Mouse (Mus musculus) intestine, postnatal 0 days (tissue): Measurements from ENCODE around the gene Srrm1. TPM values are rescaled to one million over a fixed set of nuclear protein-coding genes. Genes with fewer than 3 reads are reported as not detected.

Experiments
- ATAC-seq: fragments of 200-750 bp; cut with Nextera tagmentation; 2 replicates; pipeline ENCODE4 v1.8.0; 2017; ENCODE audit warnings: mild to moderate bottlenecking, moderate TSS enrichment, moderate library complexity
- H3K27ac ChIP-seq: fragments of 300-500 bp; sonication (generic); 2 replicates; pipeline ENCODE4 v1.5.1; 2014; ENCODE audit warnings: mild to moderate bottlenecking, low read depth, low read length, moderate library complexity
- H3K27me3 ChIP-seq: fragments of 300-500 bp; sonication (generic); replicated peaks from 2 replicates; pipeline ENCODE4 v1.6.1; 2014; ENCODE audit warnings: low read length, mixed read lengths; ENCODE audit not compliant: control insufficient read depth, insufficient read depth
- H3K36me3 ChIP-seq: fragments of 300-500 bp; sonication (generic); 2 replicates; pipeline ENCODE4 v1.6.1; 2014; ENCODE audit warnings: mild to moderate bottlenecking, moderate library complexity; ENCODE audit not compliant: control insufficient read depth, insufficient read depth
- H3K4me1 ChIP-seq: fragments of 300-500 bp; sonication (generic); replicated peaks from 2 replicates; pipeline ENCODE4 v1.6.1; 2014; ENCODE audit warnings: antibody characterized with exemption, low read length, mixed read lengths; ENCODE audit not compliant: control insufficient read depth, insufficient read depth
- H3K4me2 ChIP-seq: fragments of 300-500 bp; sonication (generic); replicated peaks from 2 replicates; pipeline ENCODE4 v1.6.1; 2014; ENCODE audit warnings: low read depth, mild to moderate bottlenecking, moderate library complexity
- H3K4me3 ChIP-seq: fragments of 300-500 bp; sonication (generic); 2 replicates; pipeline ENCODE4 v1.5.1; 2014; ENCODE audit warnings: low read depth, low read length
- H3K9ac ChIP-seq: fragments of 300-500 bp; sonication (generic); 2 replicates; pipeline ENCODE4 v1.6.1; 2014; ENCODE audit warnings: mild to moderate bottlenecking, low read depth, low read length
- H3K9me3 ChIP-seq: fragments of 300-500 bp; sonication (generic); 2 replicates; pipeline ENCODE4 v1.6.1; 2016; ENCODE audit warnings: mixed run types; ENCODE audit not compliant: control insufficient read depth
- CTCF ChIP-seq: sonication (generic); IDR thresholded peaks from 2 replicates; pipeline ENCODE4 v1.5.1; 2016; ENCODE audit warnings: low read depth, mild to moderate bottlenecking, control low read depth, antibody characterized with exemption, moderate library complexity
- WGBS: fragments of 180-500 bp; shearing (Covaris S2); extraction: QIAGEN DNeasy Blood & Tissue Kit; methylation state at CpG from one replicate; pipeline ENCODE4 v1.1.7; 2014; 5-methylcytosine and 5-hydroxymethylcytosine counted together
- polyA plus RNA-seq: library from polyadenylated mRNA; unstranded; fragments of >200 nt; fragmentation: Nextera tagmentation; extraction: Ambion mirVana; gene quantifications from 2 replicates; pipeline ENCODE4 v1.2.1, GENCODE M21; 2015

Gene Srrm1
- polyA plus RNA-seq, 1 experiment from 2014 or later: 113 TPM

DNA sequence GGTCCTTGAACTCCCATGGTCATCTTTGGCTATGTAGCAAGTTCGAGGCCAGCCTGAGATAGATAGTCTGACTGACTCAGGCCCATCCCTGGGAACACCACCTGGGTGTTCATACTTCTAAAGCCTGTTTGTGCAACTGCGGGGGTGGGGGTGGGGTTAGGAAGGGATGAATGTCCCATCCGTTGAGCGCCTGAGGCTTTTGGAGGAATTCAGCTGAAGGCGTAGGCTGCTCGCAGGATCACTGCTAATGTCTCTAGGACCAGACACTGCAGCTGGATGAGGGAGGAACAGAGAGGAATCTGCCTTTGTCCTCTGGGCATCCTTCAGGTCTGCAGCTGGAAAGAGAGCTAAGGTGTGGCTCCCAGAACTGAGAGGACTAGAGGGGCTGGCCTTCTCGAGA, 41.5 kb upstream of the Srrm1 start:
- H3K9ac ChIP-seq: no peak overlapping the region
- no peaks in the 10 kb centered on the region; the same call in 1 of the 2 replicates for H3K4me1 ChIP-seq
- H3K9me3 ChIP-seq: 0 out of 2 replicates have a peak, but pooled peaks cover 2% of the 10 kb centered on the region
- H3K27ac ChIP-seq: no peak overlapping the region
- 80% methylated on average over 7 of the region's 7 CpGs for WGBS
- 0 out of 2 replicates have a peak, but pooled peaks cover 9% of the 10 kb centered on the region for H3K27me3 ChIP-seq
- H3K36me3 ChIP-seq: no peaks in the 10 kb centered on the region
- no peak for ATAC-seq
- no peak overlapping the region for H3K4me3 ChIP-seq
- no peak for TF ChIP-seq CTCF
- H3K4me2 ChIP-seq: no peak overlapping the region

- H3K4me1 ChIP-seq: no peaks in the 10 kb centered on the region; the same call in 1 of the 2 replicates
- H3K9ac ChIP-seq: no peak overlapping the region
- H3K36me3 ChIP-seq: no peaks in the 10 kb centered on the region
- no peak for TF ChIP-seq CTCF
- H3K4me3 ChIP-seq: no peak overlapping the region
- 0 out of 2 replicates have a peak, but pooled peaks cover 2% of the 10 kb centered on the region for H3K9me3 ChIP-seq
- 75% methylated on average over 6 of the region's 6 CpGs for WGBS
- no peak overlapping the region for H3K27ac ChIP-seq
- 0 out of 2 replicates have a peak, but pooled peaks cover 9% of the 10 kb centered on the region for H3K27me3 ChIP-seq
- no peak overlapping the region for H3K4me2 ChIP-seq
- ATAC-seq: no peak
Measured at GRCm38 (mm10) chr4:135393381-135393780, 40.3 kb upstream of the Srrm1 start.

GRCm38 (mm10) chr4:135392801-135393200, 39.7 kb upstream of the Srrm1 start:
- Histone ChIP-seq H3K9ac (no peak overlapping the region), H3K9me3 (0 out of 2 replicates have a peak, but pooled peaks cover 2% of the 10 kb centered on the region), H3K36me3 (no peaks in the 10 kb centered on the region), H3K27me3 (0 out of 2 replicates have a peak, but pooled peaks cover 6% of the 10 kb centered on the region), H3K4me3 (no peak overlapping the region), H3K4me2 (no peak overlapping the region), H3K4me1 (no peaks in the 10 kb centered on the region), H3K27ac (no peak overlapping the region)
- WGBS: 89% methylated on average over 3 of the region's 3 CpGs
- no peak for TF ChIP-seq CTCF
- ATAC-seq: no peak

- 0 out of 2 replicates have a peak, but pooled peaks cover 2% of the 10 kb centered on the region for H3K9me3 ChIP-seq
- 54% methylated on average over 6 of the region's 6 CpGs for WGBS
Measured at GRCm38 (mm10) chr4:135391014-135391413, 37.9 kb upstream of the Srrm1 start.

DNA sequence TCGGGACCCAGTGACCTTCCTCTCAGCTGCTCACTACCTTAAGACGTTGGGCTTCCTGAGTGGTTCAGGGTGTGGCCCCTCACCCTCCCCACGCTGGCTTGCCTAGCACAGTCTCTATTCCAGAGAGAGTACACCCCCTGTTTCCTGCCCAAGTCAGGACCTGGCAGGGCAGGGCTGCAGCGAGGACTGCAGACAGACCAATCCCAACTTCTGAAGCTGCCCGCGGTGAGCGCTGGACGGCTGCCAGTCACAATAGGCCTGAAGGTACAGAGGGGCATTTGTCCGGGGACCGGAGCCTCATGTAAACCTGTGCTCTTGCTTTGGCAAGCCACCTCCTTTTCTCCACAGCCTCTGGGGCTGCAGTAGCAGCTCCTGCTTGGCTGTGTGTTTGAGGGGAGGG, 32.5 kb upstream of the Srrm1 start:
- Histone ChIP-seq H3K9ac (no peak overlapping the region), H3K4me1 (no peaks in the 10 kb centered on the region), H3K27ac (no peak overlapping the region), H3K9me3 (no peaks in the 10 kb centered on the region), H3K4me2 (no peak overlapping the region), H3K27me3 (no peaks in the 10 kb centered on the region), H3K4me3 (no peak overlapping the region), H3K36me3 (no peaks in the 10 kb centered on the region)
- no peak for ATAC-seq
- 50% methylated on average over 10 of the region's 10 CpGs for WGBS
- TF ChIP-seq CTCF: no peak

More at GRCm38 (mm10) chr4:135391014-135391413, 37.9 kb upstream of the Srrm1 start:
- Histone ChIP-seq H3K27ac (no peak overlapping the region), H3K4me3 (no peak overlapping the region), H3K4me2 (no peak overlapping the region), H3K27me3 (no peaks in the 10 kb centered on the region), H3K4me1 (no peaks in the 10 kb centered on the region), H3K36me3 (no peaks in the 10 kb centered on the region), H3K9ac (no peak overlapping the region)
- no peak for ATAC-seq
- TF ChIP-seq CTCF: no peak

DNA sequence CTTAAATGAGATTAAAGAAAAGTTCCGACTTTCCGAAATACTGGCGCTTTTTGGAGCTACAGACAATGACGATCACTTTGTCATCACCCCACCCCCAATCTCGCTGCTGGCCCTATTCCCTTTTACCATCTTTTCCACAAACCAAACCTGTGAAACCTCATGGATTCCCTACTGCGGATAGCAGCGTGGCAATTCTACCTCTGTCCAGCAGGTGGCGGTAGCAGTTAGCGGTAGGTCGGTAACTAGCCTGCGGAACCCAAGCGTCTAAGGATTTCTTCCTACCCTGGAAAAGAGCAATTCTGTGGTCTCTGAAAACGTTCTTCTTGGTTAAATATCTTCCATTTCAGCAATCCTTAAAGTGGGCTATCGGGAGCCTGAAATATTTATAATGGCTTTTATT, 29.2 kb upstream of the Srrm1 start:
- WGBS: 3% methylated on average over 14 of the region's 14 CpGs
- H3K27me3 ChIP-seq: no peaks in the 10 kb centered on the region
- no peak overlapping the region for H3K27ac ChIP-seq
- ATAC-seq: no peak
- no peak overlapping the region for H3K4me2 ChIP-seq
- H3K9ac ChIP-seq: no peak overlapping the region
- TF ChIP-seq CTCF: peak; percentile 98
- H3K4me3 ChIP-seq: no peak overlapping the region
- no peaks in the 10 kb centered on the region for H3K9me3 ChIP-seq
- no peaks in the 10 kb centered on the region for H3K36me3 ChIP-seq
- H3K4me1 ChIP-seq: no peaks in the 10 kb centered on the region

GRCm38 (mm10) chr4:135381355-135381754, 28.2 kb upstream of the Srrm1 start:
- H3K4me2 ChIP-seq: no peak overlapping the region
- 0 out of 2 replicates have a peak, but pooled peaks have one; percentile 2 for TF ChIP-seq CTCF
- H3K27me3 ChIP-seq: no peaks in the 10 kb centered on the region
- no peak for ATAC-seq
- H3K4me1 ChIP-seq: no peaks in the 10 kb centered on the region
- no peak overlapping the region for H3K27ac ChIP-seq
- 65% methylated on average over 8 of the region's 8 CpGs for WGBS
- no peak overlapping the region for H3K4me3 ChIP-seq
- no peaks in the 10 kb centered on the region for H3K36me3 ChIP-seq
- H3K9me3 ChIP-seq: no peaks in the 10 kb centered on the region
- H3K9ac ChIP-seq: no peak overlapping the region
